Mouse (Mus musculus): ENCODE measurements around the gene Atpif1.

DNA sequence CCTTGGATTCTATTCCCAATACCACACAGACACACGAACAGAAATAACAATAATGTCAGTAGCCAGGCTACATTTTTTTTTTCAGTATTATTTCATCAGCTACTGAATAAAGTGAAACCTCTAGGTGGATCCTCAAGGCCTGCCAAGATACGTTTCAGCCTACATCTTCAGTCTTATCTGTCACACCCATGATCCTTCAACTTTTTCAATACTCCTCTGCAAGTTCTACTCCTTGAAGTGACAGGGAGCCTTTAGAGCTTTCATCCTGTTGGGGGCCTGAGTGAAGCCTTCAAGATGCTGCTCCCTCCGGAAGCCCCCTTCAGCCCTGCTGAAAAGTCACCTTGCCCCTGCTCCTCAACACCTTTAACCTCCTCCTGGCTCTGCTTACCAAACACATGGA lies 21.4 kb downstream of the Atpif1 start:
- TF ChIP-seq FLI1 (IDR thresholded peaks at IDR 0.05; ENCODE audit: low read length) (no peak), GATA1 (IDR thresholded peaks at IDR 0.05; ENCODE audit: borderline replicate concordance, low read length) (no peak)

Data from megakaryocyte, embryonic 14.5 days (primary cell).